Mouse (Mus musculus): ENCODE measurements at regions not wholly inside any gene's neighbourhood (a gene's known extent, or its start where the extent isn't known, plus 50 kb on each side); places are given as distances from the start of the nearest gene placed in this dataset.
A peak's percentile ranks its signal among the peaks of the same experiment; 100 is the strongest.

- no peak for DNase-seq (ENCODE audit: low read depth)
These were observed 236.5 kb downstream of the Mtx2 start for GRCm38 (mm10) chr2:75062189-75062510.

GRCm38 (mm10) chr2:75064406-75065115, 239.0 kb downstream of the Mtx2 start:
- no peak for DNase-seq (ENCODE audit: low read depth)

- no peak for DNase-seq (ENCODE audit: low read depth)
These were observed 239.7 kb downstream of the Mtx2 start for GRCm38 (mm10) chr2:75065304-75065703.

GRCm38 (mm10) chr2:75069321-75069720, 243.7 kb downstream of the Mtx2 start:
- no peak for DNase-seq (ENCODE audit: low read depth)

GRCm38 (mm10) chr2:75072021-75072420, 246.4 kb downstream of the Mtx2 start:
- no peak for DNase-seq (ENCODE audit: low read depth)

- no peak for DNase-seq (ENCODE audit: low read depth)
These were observed 246.9 kb downstream of the Mtx2 start for GRCm38 (mm10) chr2:75072471-75072870.

- DNase-seq (ENCODE audit: low read depth): no peak
These were observed 247.6 kb downstream of the Mtx2 start for GRCm38 (mm10) chr2:75073178-75073577.

- DNase-seq (ENCODE audit: low read depth): no peak
These were observed 261.6 kb downstream of the Mtx2 start for GRCm38 (mm10) chr2:75087164-75087563.

- no peak for DNase-seq (ENCODE audit: low read depth)
These were observed 263.6 kb downstream of the Mtx2 start for GRCm38 (mm10) chr2:75089186-75089585.

GRCm38 (mm10) chr2:75089616-75090015, 264.0 kb downstream of the Mtx2 start:
- no peak for DNase-seq (ENCODE audit: low read depth)

- DNase-seq (ENCODE audit: low read depth): no peak
These were observed 264.8 kb downstream of the Mtx2 start for GRCm38 (mm10) chr2:75090439-75090838.

GRCm38 (mm10) chr2:75101501-75101900, 275.9 kb downstream of the Mtx2 start:
- no peak for DNase-seq (ENCODE audit: low read depth)

- peak; percentile 44 for DNase-seq (ENCODE audit: low read depth)
These were observed 287.1 kb downstream of the Mtx2 start for GRCm38 (mm10) chr2:75112751-75113150.

- DNase-seq (ENCODE audit: low read depth): peak; percentile 57
These were observed 288.8 kb downstream of the Mtx2 start for GRCm38 (mm10) chr2:75114375-75114774.

- no peak for DNase-seq (ENCODE audit: low read depth)
These were observed 292.8 kb downstream of the Mtx2 start for GRCm38 (mm10) chr2:75118348-75118926.

GRCm38 (mm10) chr2:75119599-75119998, 294.0 kb downstream of the Mtx2 start:
- DNase-seq (ENCODE audit: low read depth): no peak

GRCm38 (mm10) chr2:75133298-75134080, 307.9 kb downstream of the Mtx2 start:
- no peak for DNase-seq (ENCODE audit: low read depth)

- no peak for DNase-seq (ENCODE audit: low read depth)
These were observed 311.0 kb downstream of the Mtx2 start for GRCm38 (mm10) chr2:75136618-75137017.

GRCm38 (mm10) chr2:75137133-75137982, 311.8 kb downstream of the Mtx2 start:
- DNase-seq (ENCODE audit: low read depth): no peak

GRCm38 (mm10) chr2:75137983-75138745, 312.6 kb downstream of the Mtx2 start:
- DNase-seq (ENCODE audit: low read depth): peak; percentile 84

GRCm38 (mm10) chr2:75138746-75139060, 313.1 kb downstream of the Mtx2 start:
- no peak for DNase-seq (ENCODE audit: low read depth)

- no peak for DNase-seq (ENCODE audit: low read depth)
These were observed 313.9 kb downstream of the Mtx2 start for GRCm38 (mm10) chr2:75139544-75139943.

Data from NIH3T3 (cell line).